In the genomic region with DNA sequence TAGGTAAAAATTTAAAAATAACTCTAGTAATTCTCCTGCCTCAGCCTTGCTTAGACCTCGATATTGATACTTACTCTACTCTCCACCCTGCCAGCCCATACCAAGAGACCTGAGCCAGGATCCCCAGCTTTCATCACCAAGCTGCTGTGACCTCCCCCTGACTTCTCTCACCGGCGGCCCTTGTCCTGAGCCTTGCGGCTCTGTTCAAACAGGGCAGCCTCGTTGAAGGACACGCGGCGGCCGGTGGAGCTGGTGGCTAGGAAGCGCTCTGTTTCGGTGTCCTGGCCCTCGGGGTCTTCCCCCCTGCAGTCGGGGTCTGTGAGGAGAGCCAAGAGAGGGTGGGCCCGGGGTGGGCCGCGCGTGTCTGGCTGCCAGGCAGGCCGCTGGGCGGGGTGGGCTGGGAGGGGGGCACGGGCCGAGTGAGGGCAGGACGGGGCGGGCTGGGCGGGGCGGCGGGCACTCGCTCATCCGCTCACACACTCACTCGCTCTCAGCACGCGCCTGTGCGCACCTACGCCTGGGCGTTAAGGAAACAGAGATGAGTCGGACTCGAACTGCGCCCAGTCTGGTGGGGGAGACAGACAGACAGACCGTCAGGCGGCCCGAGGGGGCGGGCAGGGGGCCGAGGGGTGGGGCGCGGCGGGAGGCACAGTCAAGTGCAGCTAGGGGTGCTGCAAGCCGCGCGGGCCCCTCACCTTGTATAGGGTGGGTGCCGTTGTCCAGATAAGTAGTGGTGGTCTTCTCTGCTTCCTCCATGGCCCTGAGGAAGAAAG, we compare ENCODE assay signal across 8 mouse cellular contexts. TPM values are rescaled to one million over a fixed set of nuclear protein-coding genes. Genes with fewer than 3 reads are reported as not detected.
DNase-seq lines count a peak whose midpoint lies in the region; ATAC-seq and TF ChIP-seq lines count a peak whose summit lies in the region.

No protein-coding gene starts in this region.

- 24% methylated on average over 40 of the region's 49 CpGs for WGBS in kidney, postnatal 0 days
- 14% methylated on average over 47 of the region's 49 CpGs for WGBS in forebrain, embryonic 10.5 days
- 23% methylated on average over 42 of the region's 49 CpGs for WGBS in hindbrain, embryonic 16.5 days
- WGBS in midbrain, embryonic 15.5 days, result 18% methylated on average over 41 of the region's 49 CpGs

- no peaks in the 10 kb centered on the region for H3K9me3 ChIP-seq in kidney, postnatal 0 days (replicated peaks; ENCODE audit: low read length)
- H3K9me3 ChIP-seq in forebrain, embryonic 10.5 days, result no peaks in the 10 kb centered on the region
- no peaks in the 10 kb centered on the region for H3K9me3 ChIP-seq in hindbrain, embryonic 16.5 days (ENCODE audit: control insufficient read depth, low read length)
- no peaks in the 10 kb centered on the region for H3K9me3 ChIP-seq in midbrain, embryonic 15.5 days

- no peaks in the 10 kb centered on the region for H3K27me3 ChIP-seq in kidney, postnatal 0 days (ENCODE audit: insufficient read depth, low read length)
- peaks cover 83% of the 10 kb centered on the region for H3K27me3 ChIP-seq in forebrain, embryonic 10.5 days (ENCODE audit: poor library complexity, severe bottlenecking)
- no peaks in the 10 kb centered on the region for H3K27me3 ChIP-seq in hindbrain, embryonic 16.5 days (replicated peaks; ENCODE audit: control insufficient read depth, insufficient read depth, low read length)
- no peaks in the 10 kb centered on the region for H3K27me3 ChIP-seq in midbrain, embryonic 15.5 days (replicated peaks)

- H3K4me2 ChIP-seq in kidney, postnatal 0 days (ENCODE audit: low read length), result peak overlapping the region; percentile 98
- peak overlapping the region; percentile 75 for H3K4me2 ChIP-seq in hindbrain, embryonic 16.5 days (ENCODE audit: low read length)
- peak overlapping the region; percentile 94 for H3K4me2 ChIP-seq in midbrain, embryonic 15.5 days

- H3K4me3 ChIP-seq in kidney, postnatal 0 days (replicated peaks; ENCODE audit: low read depth, low read length), result peak overlapping the region; percentile 69; the same call in 1 of the 2 replicates
- peak overlapping the region; percentile 67 for H3K4me3 ChIP-seq in forebrain, embryonic 10.5 days
- H3K4me3 ChIP-seq in hindbrain, embryonic 16.5 days (ENCODE audit: low read length), result peak overlapping the region; percentile 77
- peak overlapping the region; percentile 79 for H3K4me3 ChIP-seq in midbrain, embryonic 15.5 days

- no peak for TF ChIP-seq CTCF in kidney, postnatal 0 days (IDR thresholded peaks at IDR 0.05; ENCODE audit: low read depth)

- H3K27ac ChIP-seq in kidney, postnatal 0 days, result no peak overlapping the region
- peak overlapping the region; percentile 91 for H3K27ac ChIP-seq in forebrain, embryonic 10.5 days
- H3K27ac ChIP-seq in hindbrain, embryonic 16.5 days (ENCODE audit: low read depth, low read length), result peak overlapping the region; percentile 92
- peak overlapping the region; percentile 96 for H3K27ac ChIP-seq in midbrain, embryonic 15.5 days

- DNase-seq in kidney, postnatal 0 days (ENCODE audit: low spot score), result no peak
- DNase-seq in kidney, adult 9 months, result no peak
- no peak for DNase-seq in forebrain, embryonic 10.5 days (ENCODE audit: extremely low spot score, low spot score)
- DNase-seq in layer of hippocampus, adult 18-20 months (ENCODE audit: low spot score in 2 of 2), result no peak
- no peak for DNase-seq in cerebellum, postnatal 14 days

- no peaks in the 10 kb centered on the region for H3K36me3 ChIP-seq in kidney, postnatal 0 days (ENCODE audit: insufficient read depth, low read length)
- H3K36me3 ChIP-seq in forebrain, embryonic 10.5 days (replicated peaks), result peaks cover 54% of the 10 kb centered on the region
- H3K36me3 ChIP-seq in hindbrain, embryonic 16.5 days (ENCODE audit: control insufficient read depth, insufficient read depth, low read length), result peaks cover 31% of the 10 kb centered on the region; the same call in 1 of the 2 replicates
- H3K36me3 ChIP-seq in midbrain, embryonic 15.5 days (replicated peaks), result peaks cover 37% of the 10 kb centered on the region

- no peak overlapping the region for H3K9ac ChIP-seq in kidney, postnatal 0 days (ENCODE audit: low read depth, low read length)
- H3K9ac ChIP-seq in hindbrain, embryonic 16.5 days (ENCODE audit: low read depth, low read length), result peak overlapping the region; percentile 88
- peak overlapping the region; percentile 97 for H3K9ac ChIP-seq in midbrain, embryonic 15.5 days

- no peak for ATAC-seq in kidney, postnatal 0 days (replicated peaks; ENCODE audit: low FRiP score, low read depth)
- no peak for ATAC-seq in hindbrain, embryonic 16.5 days
- no peak for ATAC-seq in midbrain, embryonic 15.5 days (replicated peaks)
- ATAC-seq in erythroid progenitor cell, adult 5-6 weeks (replicated peaks; ENCODE audit: low FRiP score, poor library complexity, severe bottlenecking), result no peak

- peaks cover 23% of the 10 kb centered on the region; the same call in 1 of the 2 replicates for H3K4me1 ChIP-seq in kidney, postnatal 0 days (replicated peaks; ENCODE audit: insufficient read depth, low read length)
- peaks cover 70% of the 10 kb centered on the region for H3K4me1 ChIP-seq in forebrain, embryonic 10.5 days
- H3K4me1 ChIP-seq in hindbrain, embryonic 16.5 days (ENCODE audit: control insufficient read depth, insufficient read depth, low read depth, low read length), result peaks cover 36% of the 10 kb centered on the region
- peaks cover 51% of the 10 kb centered on the region for H3K4me1 ChIP-seq in midbrain, embryonic 15.5 days

RNA-seq across cellular contexts. Expression of a gene that starts 2.1 kb away (rescaled TPM):
- 936 and 986 TPM in 2 replicates for polyA plus RNA-seq in kidney, postnatal 0 days (2015; fragmentation: Nextera tagmentation; extraction: Ambion mirVana)
- polyA plus RNA-seq in forebrain, embryonic 10.5 days (2016; fragmentation: Nextera tagmentation; extraction: Ambion mirVana), result 495 and 498 TPM in 2 replicates
- 554 and 581 TPM in 2 replicates for polyA plus RNA-seq in hindbrain, embryonic 16.5 days (2015; fragmentation: Nextera tagmentation; extraction: Ambion mirVana)
- 444 and 468 TPM in 2 replicates for polyA plus RNA-seq in midbrain, embryonic 15.5 days (2015; fragmentation: Nextera tagmentation; extraction: Ambion mirVana)
- total RNA-seq in layer of hippocampus, adult 18-20 months (2021), result 100 to 1,000 TPM; 354 to 359 TPM
- total RNA-seq in erythroid progenitor cell, adult 5-6 weeks (2015; ENCODE audit: low replicate concordance), result 89.3 and 94.8 TPM in 2 replicates
- 19.4 and 39.9 TPM in 2 replicates for total RNA-seq in erythroid progenitor cell, adult 5-6 weeks (2017; ENCODE audit: low replicate concordance)

RNA-seq across cellular contexts. Expression of a gene that starts 4.3 kb away (rescaled TPM):
- 4.7 and 6.4 TPM in 2 replicates for polyA plus RNA-seq in kidney, postnatal 0 days (2015; fragmentation: Nextera tagmentation; extraction: Ambion mirVana)
- polyA plus RNA-seq in forebrain, embryonic 10.5 days (2016; fragmentation: Nextera tagmentation; extraction: Ambion mirVana), result 6.8 and 7.3 TPM in 2 replicates
- 98.8 and 130 TPM in 2 replicates for polyA plus RNA-seq in hindbrain, embryonic 16.5 days (2015; fragmentation: Nextera tagmentation; extraction: Ambion mirVana)
- 65.7 and 66.9 TPM in 2 replicates for polyA plus RNA-seq in midbrain, embryonic 15.5 days (2015; fragmentation: Nextera tagmentation; extraction: Ambion mirVana)
- total RNA-seq in layer of hippocampus, adult 18-20 months (2021), result 100 to 1,000 TPM; 362 to 363 TPM
- not detected in 2 replicates for total RNA-seq in erythroid progenitor cell, adult 5-6 weeks (2015; ENCODE audit: low replicate concordance)
- not detected in 2 replicates for total RNA-seq in erythroid progenitor cell, adult 5-6 weeks (2017; ENCODE audit: low replicate concordance)

RNA-seq across cellular contexts. Expression of a gene that starts 11.7 kb away (rescaled TPM):
- polyA plus RNA-seq in kidney, postnatal 0 days (2015; fragmentation: Nextera tagmentation; extraction: Ambion mirVana), result 13.7 and 18.6 TPM in 2 replicates
- 19.1 and 19.8 TPM in 2 replicates for polyA plus RNA-seq in forebrain, embryonic 10.5 days (2016; fragmentation: Nextera tagmentation; extraction: Ambion mirVana)
- polyA plus RNA-seq in hindbrain, embryonic 16.5 days (2015; fragmentation: Nextera tagmentation; extraction: Ambion mirVana), result 16.0 and 16.1 TPM in 2 replicates
- 29.5 and 29.9 TPM in 2 replicates for polyA plus RNA-seq in midbrain, embryonic 15.5 days (2015; fragmentation: Nextera tagmentation; extraction: Ambion mirVana)
- total RNA-seq in layer of hippocampus, adult 18-20 months (2021), result 10 to 100 TPM; 59.4 to 68.4 TPM
- total RNA-seq in erythroid progenitor cell, adult 5-6 weeks (2015; ENCODE audit: low replicate concordance), result 20.1 and 23.8 TPM in 2 replicates
- total RNA-seq in erythroid progenitor cell, adult 5-6 weeks (2017; ENCODE audit: low replicate concordance), result 12.5 and 18.2 TPM in 2 replicates

RNA-seq across cellular contexts. Expression of a gene that starts 20.8 kb away (rescaled TPM):
- 14.2 and 15.1 TPM in 2 replicates for polyA plus RNA-seq in kidney, postnatal 0 days (2015; fragmentation: Nextera tagmentation; extraction: Ambion mirVana)
- 14.4 and 18.1 TPM in 2 replicates for polyA plus RNA-seq in forebrain, embryonic 10.5 days (2016; fragmentation: Nextera tagmentation; extraction: Ambion mirVana)
- 17.7 and 18.3 TPM in 2 replicates for polyA plus RNA-seq in hindbrain, embryonic 16.5 days (2015; fragmentation: Nextera tagmentation; extraction: Ambion mirVana)
- 19.6 and 20.5 TPM in 2 replicates for polyA plus RNA-seq in midbrain, embryonic 15.5 days (2015; fragmentation: Nextera tagmentation; extraction: Ambion mirVana)
- 100 to 1,000 TPM; 101 to 102 TPM for total RNA-seq in layer of hippocampus, adult 18-20 months (2021)
- total RNA-seq in erythroid progenitor cell, adult 5-6 weeks (2015; ENCODE audit: low replicate concordance), result 224 and 296 TPM in 2 replicates
- 440 and 520 TPM in 2 replicates for total RNA-seq in erythroid progenitor cell, adult 5-6 weeks (2017; ENCODE audit: low replicate concordance)

RNA-seq across cellular contexts. Expression of a gene that starts 29.4 kb away (rescaled TPM):
- 290 and 317 TPM in 2 replicates for polyA plus RNA-seq in kidney, postnatal 0 days (2015; fragmentation: Nextera tagmentation; extraction: Ambion mirVana)
- polyA plus RNA-seq in forebrain, embryonic 10.5 days (2016; fragmentation: Nextera tagmentation; extraction: Ambion mirVana), result 90.9 and 116 TPM in 2 replicates
- 288 and 311 TPM in 2 replicates for polyA plus RNA-seq in hindbrain, embryonic 16.5 days (2015; fragmentation: Nextera tagmentation; extraction: Ambion mirVana)
- polyA plus RNA-seq in midbrain, embryonic 15.5 days (2015; fragmentation: Nextera tagmentation; extraction: Ambion mirVana), result 364 and 392 TPM in 2 replicates
- total RNA-seq in layer of hippocampus, adult 18-20 months (2021), result 10 to 100 TPM; 60.7 to 76.4 TPM
- 10.1 and 19.7 TPM in 2 replicates for total RNA-seq in erythroid progenitor cell, adult 5-6 weeks (2015; ENCODE audit: low replicate concordance)
- total RNA-seq in erythroid progenitor cell, adult 5-6 weeks (2017; ENCODE audit: low replicate concordance), result 33.5 and 39.6 TPM in 2 replicates
